Mouse (Mus musculus): ENCODE measurements around the gene Lrig2. TPM values are rescaled to one million over a fixed set of nuclear protein-coding genes. Genes with fewer than 3 reads are reported as not detected.

Lrig2 gene
- polyA plus RNA-seq (2014; fragmentation: Nextera tagmentation; extraction: Ambion mirVana) = 20.9 and 27.4 TPM in 2 replicates

DNA sequence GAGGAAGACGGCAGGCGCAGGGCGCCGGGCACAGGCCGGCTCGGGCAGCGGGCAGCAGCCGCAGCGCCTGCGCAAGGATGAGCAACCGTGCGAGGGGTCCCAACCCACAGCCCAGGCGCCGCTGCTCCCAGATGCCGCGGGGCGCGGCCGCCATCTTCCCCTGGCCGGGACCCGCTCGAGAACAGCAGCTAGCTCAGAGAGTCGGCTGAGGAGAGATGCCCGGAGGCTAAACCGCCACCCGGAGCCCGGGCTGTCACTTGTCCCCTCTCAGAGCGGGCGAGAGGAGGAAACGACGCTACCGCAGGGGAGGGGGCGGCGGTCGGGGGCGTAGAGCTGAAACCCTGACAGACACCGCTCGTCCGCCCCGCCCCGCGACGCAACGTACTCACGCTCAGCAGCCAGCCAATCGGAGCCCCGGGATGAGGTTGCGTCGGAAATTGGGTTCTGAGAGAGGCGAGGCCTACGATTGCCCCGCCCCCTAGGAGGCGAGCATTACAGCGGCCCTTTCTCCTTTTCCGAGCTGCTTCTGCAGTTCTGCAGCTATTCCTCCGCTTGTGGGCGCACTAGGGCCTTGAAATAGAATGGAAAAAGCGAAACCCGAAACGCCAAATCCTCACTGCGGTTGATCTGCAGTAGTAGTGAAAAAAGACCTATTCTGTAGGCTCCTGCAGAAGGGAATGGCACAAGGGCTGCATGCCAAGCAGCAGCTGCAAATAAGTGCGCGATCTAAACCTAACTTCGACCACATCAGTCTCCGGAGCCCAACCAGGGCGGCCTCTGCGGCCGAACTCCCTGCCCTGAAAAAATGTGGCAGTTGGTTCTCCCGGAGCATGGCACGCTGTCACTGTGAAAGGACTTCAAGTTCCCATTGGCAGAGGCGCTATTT, at the start of gene Lrig2:
TSS of gene Lrig2 (minus strand) at position 381 of the 886 bp plus-strand sequence.
- Histone ChIP-seq H3K27ac (ENCODE audit: low read depth, low read length) (peak within 1 kb of the TSS; percentile 98), H3K27me3 (replicated peaks; ENCODE audit: control insufficient read depth, insufficient read depth, low read length) (no peaks in the 10 kb centered on the region), H3K4me1 (ENCODE audit: control insufficient read depth, insufficient read depth, low read length) (peaks cover 17% of the 10 kb centered on the region; the same call in 1 of the 2 replicates), H3K9me3 (replicated peaks; ENCODE audit: control insufficient read depth, low read length) (no peaks in the 10 kb centered on the region), H3K9ac (ENCODE audit: low read length) (peak within 1 kb of the TSS; percentile 93), H3K4me3 (ENCODE audit: low read depth, low read length) (peak within 1 kb of the TSS; percentile 94), H3K36me3 (ENCODE audit: control insufficient read depth, insufficient read depth, low read length) (no peaks in the 10 kb centered on the region), H3K4me2 (ENCODE audit: low read length) (peak within 1 kb of the TSS; percentile 64)
- under 1% methylated on average over 69 of the region's 71 CpGs for whole genome bisulfite sequencing
- DNase-seq (ENCODE audit: low spot score) = peak; percentile 99
- ATAC-seq = peak; percentile 99

DNA sequence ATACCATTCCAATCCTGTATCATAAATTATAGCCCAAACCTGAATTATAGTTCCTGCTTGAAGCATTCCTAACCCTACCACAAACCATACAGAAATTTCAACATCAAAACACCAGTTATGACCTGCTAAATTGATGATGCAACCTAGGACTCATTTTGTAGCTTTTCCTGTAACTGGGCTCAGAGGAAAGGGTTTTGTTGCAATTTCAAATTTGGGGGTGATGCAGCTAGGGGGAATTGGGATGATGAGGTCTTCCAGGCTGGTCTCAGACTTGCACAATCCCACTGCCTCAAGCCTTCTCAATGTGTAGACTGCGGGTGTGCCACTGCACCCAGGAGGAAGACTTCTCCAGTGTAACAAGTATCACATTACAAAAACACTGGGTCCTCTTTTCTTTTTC, 44.9 kb upstream of the Lrig2 start:
- H3K27me3 ChIP-seq (replicated peaks; ENCODE audit: control insufficient read depth, insufficient read depth, low read length) = no peaks in the 10 kb centered on the region
- H3K9ac ChIP-seq (ENCODE audit: low read length) = no peak overlapping the region
- no peak overlapping the region for H3K4me2 ChIP-seq (ENCODE audit: low read length)
- WGBS = 93% methylated on average over 1 of the region's 1 CpGs
- H3K4me1 ChIP-seq (ENCODE audit: control insufficient read depth, insufficient read depth, low read length) = no peaks in the 10 kb centered on the region
- H3K27ac ChIP-seq (ENCODE audit: low read depth, low read length) = no peak overlapping the region
- no peak overlapping the region for H3K4me3 ChIP-seq (ENCODE audit: low read depth, low read length)
- ATAC-seq = no peak
- H3K36me3 ChIP-seq (ENCODE audit: control insufficient read depth, insufficient read depth, low read length) = no peaks in the 10 kb centered on the region
- H3K9me3 ChIP-seq (replicated peaks; ENCODE audit: control insufficient read depth, low read length) = no peaks in the 10 kb centered on the region
- DNase-seq (ENCODE audit: low spot score) = no peak

DNA sequence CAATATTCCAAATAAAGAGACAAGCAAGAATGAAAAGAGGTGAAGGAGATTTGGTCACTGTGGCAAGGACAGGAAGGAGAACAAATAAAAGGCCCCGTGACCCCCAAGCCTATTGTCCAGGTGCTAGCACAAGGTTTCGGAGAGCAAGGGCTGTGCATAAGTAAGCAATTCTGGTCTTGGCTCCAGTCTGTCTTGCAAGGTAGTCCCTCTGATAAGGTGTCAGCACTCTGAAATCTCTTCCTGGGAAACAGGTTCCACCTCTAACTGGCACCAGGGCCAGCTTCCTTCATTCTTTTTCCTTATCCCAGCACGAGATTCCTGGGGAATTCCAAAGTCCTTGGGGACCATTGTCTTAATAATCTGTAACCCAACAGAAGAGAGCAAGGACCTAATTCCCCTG, 38.9 kb upstream of the Lrig2 start:
- 50% methylated on average over 3 of the region's 3 CpGs for WGBS
- Histone ChIP-seq H3K27ac (ENCODE audit: low read depth, low read length) (no peak overlapping the region), H3K36me3 (ENCODE audit: control insufficient read depth, insufficient read depth, low read length) (no peaks in the 10 kb centered on the region), H3K4me3 (ENCODE audit: low read depth, low read length) (no peak overlapping the region), H3K4me1 (ENCODE audit: control insufficient read depth, insufficient read depth, low read length) (no peaks in the 10 kb centered on the region), H3K9me3 (replicated peaks; ENCODE audit: control insufficient read depth, low read length) (no peaks in the 10 kb centered on the region), H3K27me3 (replicated peaks; ENCODE audit: control insufficient read depth, insufficient read depth, low read length) (no peaks in the 10 kb centered on the region), H3K4me2 (ENCODE audit: low read length) (no peak overlapping the region), H3K9ac (ENCODE audit: low read length) (no peak overlapping the region)
- no peak for ATAC-seq
- DNase-seq (ENCODE audit: low spot score) = no peak

- Histone ChIP-seq H3K27me3 (replicated peaks; ENCODE audit: control insufficient read depth, insufficient read depth, low read length) (no peaks in the 10 kb centered on the region), H3K9ac (ENCODE audit: low read length) (no peak overlapping the region), H3K9me3 (replicated peaks; ENCODE audit: control insufficient read depth, low read length) (no peaks in the 10 kb centered on the region), H3K27ac (ENCODE audit: low read depth, low read length) (no peak overlapping the region), H3K36me3 (ENCODE audit: control insufficient read depth, insufficient read depth, low read length) (no peaks in the 10 kb centered on the region), H3K4me3 (ENCODE audit: low read depth, low read length) (no peak overlapping the region), H3K4me1 (ENCODE audit: control insufficient read depth, insufficient read depth, low read length) (no peaks in the 10 kb centered on the region), H3K4me2 (ENCODE audit: low read length) (no peak overlapping the region)
- WGBS = 77% methylated on average over 15 of the region's 15 CpGs
- ATAC-seq (no peak), DNase-seq (ENCODE audit: low spot score) (no peak)
Observed at GRCm38 (mm10) chr3:104548367-104549087, 36.8 kb upstream of the Lrig2 start.

- no peaks in the 10 kb centered on the region for H3K36me3 ChIP-seq (ENCODE audit: control insufficient read depth, insufficient read depth, low read length)
- H3K4me2 ChIP-seq (ENCODE audit: low read length) = no peak overlapping the region
- no peaks in the 10 kb centered on the region for H3K9me3 ChIP-seq (replicated peaks; ENCODE audit: control insufficient read depth, low read length)
- H3K9ac ChIP-seq (ENCODE audit: low read length) = no peak overlapping the region
- no peak overlapping the region for H3K4me3 ChIP-seq (ENCODE audit: low read depth, low read length)
- WGBS = 93% methylated on average over 3 of the region's 3 CpGs
- H3K27ac ChIP-seq (ENCODE audit: low read depth, low read length) = no peak overlapping the region
- ATAC-seq (no peak), DNase-seq (ENCODE audit: low spot score) (no peak)
- no peaks in the 10 kb centered on the region for H3K27me3 ChIP-seq (replicated peaks; ENCODE audit: control insufficient read depth, insufficient read depth, low read length)
- H3K4me1 ChIP-seq (ENCODE audit: control insufficient read depth, insufficient read depth, low read length) = peaks cover 4% of the 10 kb centered on the region; the same call in 1 of the 2 replicates
Observed at GRCm38 (mm10) chr3:104543825-104544224, 32.1 kb upstream of the Lrig2 start.

GRCm38 (mm10) chr3:104542065-104542429, 30.3 kb upstream of the Lrig2 start:
- Histone ChIP-seq H3K27ac (ENCODE audit: low read depth, low read length) (no peak overlapping the region), H3K4me2 (ENCODE audit: low read length) (peak overlapping the region; percentile 46), H3K36me3 (ENCODE audit: control insufficient read depth, insufficient read depth, low read length) (no peaks in the 10 kb centered on the region), H3K4me1 (ENCODE audit: control insufficient read depth, insufficient read depth, low read length) (peaks cover 4% of the 10 kb centered on the region; the same call in 1 of the 2 replicates), H3K9ac (ENCODE audit: low read length) (peak overlapping the region; percentile 42), H3K4me3 (ENCODE audit: low read depth, low read length) (no peak overlapping the region), H3K27me3 (replicated peaks; ENCODE audit: control insufficient read depth, insufficient read depth, low read length) (no peaks in the 10 kb centered on the region), H3K9me3 (replicated peaks; ENCODE audit: control insufficient read depth, low read length) (no peaks in the 10 kb centered on the region)
- 0% methylated on average over 2 of the region's 2 CpGs for WGBS
- no peak for ATAC-seq
- DNase-seq (ENCODE audit: low spot score) = no peak

DNA sequence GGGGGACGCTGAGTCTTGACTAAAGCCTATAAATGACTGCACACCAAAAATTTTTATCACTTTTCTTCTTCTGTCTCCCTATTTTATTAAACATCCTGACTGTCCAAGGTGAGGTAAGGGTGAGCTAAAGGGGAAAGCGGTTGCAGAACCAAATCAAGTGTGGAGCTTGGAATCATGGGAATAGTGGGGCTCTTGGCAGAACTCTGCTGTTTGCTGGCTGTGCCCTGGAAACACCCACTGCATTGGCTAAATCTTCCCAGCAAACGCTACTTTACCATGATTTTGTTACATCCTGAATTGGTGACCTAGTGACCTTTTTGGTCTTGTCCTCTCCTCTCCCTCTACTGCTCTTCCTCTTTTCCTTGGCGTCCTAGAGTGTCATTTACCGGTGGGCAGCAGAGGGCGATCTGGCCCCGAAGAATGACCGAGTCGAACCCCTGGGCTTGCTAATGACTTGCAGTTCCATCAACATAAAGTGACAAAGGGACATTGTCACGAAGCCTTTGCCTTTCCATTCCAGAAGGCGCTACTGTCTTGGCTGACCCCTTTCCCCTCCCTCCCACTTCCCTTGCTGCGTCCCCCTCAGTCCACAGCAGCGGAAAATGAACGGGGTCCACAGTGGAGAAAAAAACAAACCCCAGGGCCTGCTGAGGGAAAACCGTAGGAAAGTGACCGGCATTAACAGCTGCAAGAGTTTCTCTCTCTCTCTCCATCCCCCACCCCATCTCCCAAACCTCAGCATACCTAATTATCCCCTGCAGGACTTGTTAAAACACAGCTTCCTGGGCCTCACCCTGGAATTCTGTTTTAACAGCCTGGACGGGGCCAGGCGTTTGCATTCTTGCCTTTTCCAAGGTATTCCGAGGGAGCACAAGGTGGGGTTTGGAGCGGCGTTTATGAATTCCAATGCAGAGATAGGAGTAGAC, 29.7 kb upstream of the Lrig2 start:
- ATAC-seq (peak; percentile 68), DNase-seq (ENCODE audit: low spot score) (peak; percentile 74)
- Histone ChIP-seq H3K4me1 (ENCODE audit: control insufficient read depth, insufficient read depth, low read length) (peaks cover 4% of the 10 kb centered on the region; the same call in 1 of the 2 replicates), H3K27me3 (replicated peaks; ENCODE audit: control insufficient read depth, insufficient read depth, low read length) (no peaks in the 10 kb centered on the region), H3K9ac (ENCODE audit: low read length) (peak overlapping the region; percentile 42), H3K36me3 (ENCODE audit: control insufficient read depth, insufficient read depth, low read length) (no peaks in the 10 kb centered on the region), H3K4me3 (ENCODE audit: low read depth, low read length) (peak overlapping the region; percentile 10; the same call in 1 of the 2 replicates), H3K9me3 (replicated peaks; ENCODE audit: control insufficient read depth, low read length) (no peaks in the 10 kb centered on the region), H3K4me2 (ENCODE audit: low read length) (peak overlapping the region; percentile 46), H3K27ac (ENCODE audit: low read depth, low read length) (no peak overlapping the region)
- 9% methylated on average over 21 of the region's 21 CpGs for WGBS

- Histone ChIP-seq H3K36me3 (ENCODE audit: control insufficient read depth, insufficient read depth, low read length) (no peaks in the 10 kb centered on the region), H3K4me1 (ENCODE audit: control insufficient read depth, insufficient read depth, low read length) (peaks cover 4% of the 10 kb centered on the region; the same call in 1 of the 2 replicates), H3K9me3 (replicated peaks; ENCODE audit: control insufficient read depth, low read length) (no peaks in the 10 kb centered on the region), H3K4me3 (ENCODE audit: low read depth, low read length) (no peak overlapping the region), H3K27me3 (replicated peaks; ENCODE audit: control insufficient read depth, insufficient read depth, low read length) (no peaks in the 10 kb centered on the region), H3K27ac (ENCODE audit: low read depth, low read length) (no peak overlapping the region), H3K9ac (ENCODE audit: low read length) (no peak overlapping the region), H3K4me2 (ENCODE audit: low read length) (no peak overlapping the region)
- ATAC-seq (no peak), DNase-seq (ENCODE audit: low spot score) (no peak)
- WGBS = 71% methylated on average over 9 of the region's 9 CpGs
Observed at GRCm38 (mm10) chr3:104540480-104541138, 28.9 kb upstream of the Lrig2 start.
